Comparison of ENCODE assay signal across 24 mouse cellular contexts in the genomic region with DNA sequence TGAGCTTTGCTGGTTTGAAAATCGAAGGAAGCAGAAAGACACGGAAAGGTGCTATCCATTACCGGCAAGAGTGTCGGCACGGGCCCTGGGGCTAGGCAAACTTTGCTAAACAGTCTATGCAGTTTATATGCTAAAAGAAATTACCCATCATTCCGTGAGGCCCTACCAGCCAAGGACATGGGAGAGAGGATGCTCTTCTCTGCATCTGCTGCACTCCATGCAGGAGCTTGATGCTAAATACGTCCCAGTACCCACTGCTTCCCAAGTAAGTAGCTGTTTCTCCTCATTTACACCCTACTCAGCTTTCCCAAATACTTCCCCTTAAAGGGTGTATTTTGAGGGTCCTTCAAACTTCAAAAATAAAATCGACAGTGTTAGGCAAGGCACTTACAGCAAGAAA.
"Had no signal": no experiment of that assay in that cellular context is flagged by ENCODE, and none has a peak within 500 bp of the region (broad histone marks: within the 10 kb centered on the region; RNA-seq: fewer than 3 reads in every experiment).

No protein-coding gene starts in this region.

- H3K27ac ChIP-seq: gastrocnemius, adult 2 months; heart, embryonic 10.5 days; heart, embryonic 13.5 days; heart, embryonic 15.5 days; hindbrain, embryonic 13.5 days; hindbrain, embryonic 15.5 days; hindbrain, postnatal 0 days; kidney, embryonic 15.5 days; kidney, postnatal 0 days; limb, embryonic 13.5 days; limb, embryonic 15.5 days; liver, embryonic 12.5 days had no signal

- H3K36me3 ChIP-seq: heart, embryonic 10.5 days; heart, embryonic 13.5 days; heart, embryonic 15.5 days; hindbrain, embryonic 13.5 days; hindbrain, embryonic 15.5 days; kidney, embryonic 15.5 days; limb, embryonic 13.5 days; limb, embryonic 15.5 days; liver, embryonic 12.5 days had no signal

- H3K27me3 ChIP-seq: heart, embryonic 13.5 days; heart, embryonic 15.5 days; hindbrain, embryonic 13.5 days; hindbrain, embryonic 15.5 days; kidney, embryonic 15.5 days; liver, embryonic 12.5 days had no signal

- H3K4me3 ChIP-seq: gastrocnemius, adult 2 months; heart, embryonic 10.5 days; heart, embryonic 13.5 days; heart, embryonic 15.5 days; hindbrain, embryonic 13.5 days; hindbrain, embryonic 15.5 days; kidney, embryonic 15.5 days; limb, embryonic 13.5 days; limb, embryonic 15.5 days; liver, embryonic 12.5 days had no signal

- H3K9me3 ChIP-seq: heart, embryonic 10.5 days; heart, embryonic 13.5 days; heart, embryonic 15.5 days; hindbrain, embryonic 13.5 days; hindbrain, embryonic 15.5 days; kidney, embryonic 15.5 days; limb, embryonic 13.5 days; limb, embryonic 15.5 days; liver, embryonic 12.5 days had no signal

- ATAC-seq: hindbrain, postnatal 0 days; intestine, embryonic 16.5 days; liver, embryonic 12.5 days had no signal

- DNase-seq: gastrocnemius, adult 2 months; gastrocnemius, postnatal 10 days; gastrocnemius, postnatal 25 days; heart, adult 18-20 months; heart, postnatal 14 days; heart, postnatal 36 days; kidney, adult 11 months; kidney, adult 2 months; kidney, adult 9 months; kidney, postnatal 14 days; kidney, postnatal 36 days; layer of hippocampus, postnatal 36 days had no signal

- H3K9ac ChIP-seq: heart, embryonic 13.5 days; heart, embryonic 15.5 days; hindbrain, embryonic 13.5 days; hindbrain, embryonic 15.5 days; kidney, embryonic 15.5 days; limb, embryonic 13.5 days; limb, embryonic 15.5 days; liver, embryonic 12.5 days had no signal

- H3K4me2 ChIP-seq: heart, embryonic 13.5 days; heart, embryonic 15.5 days; hindbrain, embryonic 13.5 days; hindbrain, embryonic 15.5 days; kidney, embryonic 15.5 days; limb, embryonic 13.5 days; limb, embryonic 15.5 days; liver, embryonic 12.5 days had no signal

- H3K4me1 ChIP-seq: liver, embryonic 12.5 days had no signal
